Mouse (Mus musculus) liver, adult 2 months (tissue): Measurements from ENCODE around the gene Prdx6. TPM values are rescaled to one million over a fixed set of nuclear protein-coding genes. Genes with fewer than 3 reads are reported as not detected.

Experiments used
- DNase-seq: peaks from one replicate; pipeline ENCODE4 v3.0.0-alpha.2; 2011; ENCODE audit warnings: low read depth, low spot score; ENCODE audit errors: extremely low read depth
- H3K27ac ChIP-seq: fragments of 200-500 bp; replicated peaks from 2 replicates; pipeline ENCODE4 v1.5.1; 2012; ENCODE audit warnings: low read depth, mild to moderate bottlenecking, control low read depth, inconsistent platforms, low read length; ENCODE audit not compliant: insufficient read depth
- H3K27me3 ChIP-seq: fragments of 200-500 bp; 2 replicates; pipeline ENCODE4 v1.6.1; 2012; ENCODE audit warnings: mild to moderate bottlenecking, moderate library complexity, low read length, inconsistent platforms; ENCODE audit not compliant: control insufficient read depth, insufficient read depth
- H3K36me3 ChIP-seq: fragments of 200-500 bp; 2 replicates; pipeline ENCODE4 v1.6.1; 2012; ENCODE audit warnings: low read length, inconsistent platforms; ENCODE audit not compliant: control insufficient read depth, insufficient read depth
- H3K4me1 ChIP-seq: fragments of 200-500 bp; 2 replicates; pipeline ENCODE4 v1.6.1; 2011; ENCODE audit warnings: low read length; ENCODE audit not compliant: control insufficient read depth, insufficient read depth
- H3K4me3 ChIP-seq: fragments of 200-500 bp; 2 replicates; pipeline ENCODE4 v1.5.1; 2011; ENCODE audit warnings: low read depth, mild to moderate bottlenecking, control low read depth, low read length, moderate library complexity; ENCODE audit not compliant: insufficient read depth
- H3K79me2 ChIP-seq: fragments of 200-500 bp; 2 replicates; pipeline ENCODE4 v1.6.1; 2012; ENCODE audit warnings: inconsistent platforms, mild to moderate bottlenecking, low read length, moderate library complexity; ENCODE audit not compliant: control insufficient read depth, insufficient read depth
- H3K9ac ChIP-seq: fragments of 200-500 bp; 2 replicates; pipeline ENCODE4 v1.6.1; 2012; ENCODE audit warnings: low read depth, mild to moderate bottlenecking, control low read depth, inconsistent platforms, low read length
- CTCF ChIP-seq: fragments of 200-500 bp; IDR thresholded peaks from 2 replicates; pipeline ENCODE4 v1.5.1; 2011; ENCODE audit warnings: low read depth, low read length, control low read depth
- POLR2A ChIP-seq: fragments of 200-500 bp; IDR thresholded peaks from 2 replicates; pipeline ENCODE4 v1.6.1; 2011; ENCODE audit warnings: low read length, control low read depth; ENCODE audit not compliant: insufficient read depth; ENCODE audit errors: extremely low read depth
- WGBS: fragments of 180-500 bp; shearing (Covaris S2); methylation state at CpG from one replicate; pipeline ENCODE4 v1.1.7; 2018; 5-methylcytosine and 5-hydroxymethylcytosine counted together
- polyA plus RNA-seq: library from polyadenylated mRNA; depleted of rRNA; stranded (reverse); fragments of >200 nt; gene quantifications from 2 replicates; pipeline ENCODE4 v1.2.3, GENCODE M21; 2012; rRNA removed
- total RNA-seq: library from RNA; depleted of rRNA; stranded (reverse); fragments of >200 nt; gene quantifications from 2 replicates; pipeline ENCODE4 v1.2.3, GENCODE M21; 2014; rRNA removed

Prdx6 gene
- total RNA-seq (413 and 458 TPM in 2 replicates), polyA plus RNA-seq (221 and 315 TPM in 2 replicates)

DNA sequence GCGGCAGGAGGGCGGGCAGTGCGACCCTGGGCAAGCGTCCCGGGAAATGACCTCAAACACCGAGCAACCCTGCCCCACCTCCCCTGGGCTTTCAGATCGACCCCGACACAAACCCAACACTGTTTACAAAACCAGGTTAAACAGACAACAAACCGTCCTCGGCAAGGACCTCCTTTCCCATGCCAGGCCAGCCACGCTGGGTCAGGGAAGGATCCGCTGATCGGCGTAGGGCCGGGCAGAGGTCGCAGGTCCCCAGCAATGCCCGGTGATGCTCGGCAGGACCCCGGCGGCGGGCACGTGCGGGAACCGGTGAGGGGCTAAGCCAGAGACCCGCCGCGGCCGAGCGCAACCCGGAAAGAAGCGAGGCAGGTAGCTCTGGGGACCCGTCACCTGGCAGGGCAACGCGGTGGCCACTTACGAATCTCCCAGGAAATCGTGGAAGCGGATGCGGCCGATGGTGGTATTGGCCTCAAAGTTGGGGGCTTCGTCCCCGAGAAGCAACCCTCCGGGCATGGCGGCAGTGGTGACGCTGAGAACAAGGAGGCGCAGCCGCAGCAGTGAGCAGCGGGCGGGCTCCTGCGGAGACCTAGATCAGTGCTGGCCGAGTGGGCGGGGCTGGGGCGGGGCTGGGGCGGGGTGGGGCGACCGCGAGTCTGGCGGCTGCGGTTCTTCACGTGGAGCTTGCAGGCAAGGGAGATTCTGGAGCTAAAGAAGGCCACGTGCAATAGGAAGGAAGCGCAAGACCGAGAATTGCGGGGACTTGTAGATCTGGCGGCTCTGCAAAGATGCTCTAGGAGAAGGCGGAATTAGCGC, at the start of gene Prdx6:
TSS of gene Prdx6 (minus strand) at position 616 of the 813 bp plus-strand sequence.
- H3K4me1 ChIP-seq, result peaks cover 16% of the 10 kb centered on the region
- H3K36me3 ChIP-seq, result peaks cover 11% of the 10 kb centered on the region
- no peaks in the 10 kb centered on the region for H3K27me3 ChIP-seq
- H3K27ac ChIP-seq, result peak within 1 kb of the TSS; percentile 96
- under 1% methylated on average over 66 of the region's 66 CpGs for WGBS
- H3K79me2 ChIP-seq, result peaks cover 10% of the 10 kb centered on the region; the same call in 1 of the 2 replicates
- TF ChIP-seq CTCF, result no peak
- peak; percentile 96 for TF ChIP-seq POLR2A
- H3K9ac ChIP-seq, result peak within 1 kb of the TSS; percentile 80
- peak; percentile 96 for DNase-seq
- peak within 1 kb of the TSS; percentile 69 for H3K4me3 ChIP-seq

GRCm38 (mm10) chr1:161288256-161288655, 37.2 kb upstream of the Prdx6 start:
- Histone ChIP-seq H3K79me2 (no peaks in the 10 kb centered on the region), H3K4me1 (peaks cover 2% of the 10 kb centered on the region), H3K36me3 (no peaks in the 10 kb centered on the region), H3K27me3 (no peaks in the 10 kb centered on the region), H3K27ac (no peak overlapping the region), H3K4me3 (no peak overlapping the region), H3K9ac (no peak overlapping the region)
- WGBS, result 54% methylated on average over 12 of the region's 12 CpGs
- no peak for TF ChIP-seq CTCF
- no peak for TF ChIP-seq POLR2A
- no peak for DNase-seq

- DNase-seq, result peak; percentile 58
- whole genome bisulfite sequencing, result 21% methylated on average over 11 of the region's 11 CpGs
- Histone ChIP-seq H3K4me1 (peaks cover 2% of the 10 kb centered on the region), H3K79me2 (no peaks in the 10 kb centered on the region), H3K4me3 (no peak overlapping the region), H3K9ac (no peak overlapping the region), H3K36me3 (no peaks in the 10 kb centered on the region), H3K27me3 (no peaks in the 10 kb centered on the region), H3K27ac (no peak overlapping the region)
- TF ChIP-seq CTCF (peak; percentile 55), POLR2A (no peak)
These were observed 35.8 kb upstream of the Prdx6 start for GRCm38 (mm10) chr1:161286726-161287310.

DNA sequence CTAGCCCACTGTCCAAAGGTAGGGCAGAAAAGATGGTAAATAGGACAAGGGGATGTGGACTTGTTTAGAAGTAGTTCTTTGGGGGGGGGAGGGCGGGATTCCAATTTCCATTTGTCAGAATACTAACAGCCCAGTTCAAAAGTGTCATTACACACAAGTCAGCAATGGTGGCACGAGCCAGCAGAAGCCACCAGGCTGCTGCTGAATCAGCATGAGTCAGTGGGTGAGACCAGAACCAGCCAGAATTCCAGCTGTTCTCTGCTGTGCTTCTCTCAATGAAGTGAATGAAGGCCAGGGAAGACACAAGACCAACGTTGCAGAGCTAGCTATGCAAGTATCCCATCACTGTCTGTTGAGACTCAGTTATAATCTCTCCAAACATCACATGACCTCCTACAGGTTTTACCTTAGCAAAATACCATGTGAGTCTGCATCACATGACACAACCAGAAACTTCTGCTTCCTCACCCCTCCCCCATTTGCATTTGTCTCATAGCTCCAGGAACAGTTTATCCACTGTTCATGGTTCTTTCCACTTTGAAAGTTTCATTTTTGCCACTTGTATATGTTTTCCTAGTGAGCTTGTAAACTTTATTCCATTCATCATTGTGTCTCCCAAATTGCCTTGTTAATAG, 30.2 kb upstream of the Prdx6 start:
- TF ChIP-seq CTCF (no peak), POLR2A (no peak)
- H3K4me1 ChIP-seq, result no peaks in the 10 kb centered on the region
- H3K27me3 ChIP-seq, result no peaks in the 10 kb centered on the region
- H3K79me2 ChIP-seq, result no peaks in the 10 kb centered on the region
- no peaks in the 10 kb centered on the region for H3K36me3 ChIP-seq
- 78% methylated on average over 3 of the region's 3 CpGs for WGBS
- no peak for DNase-seq
- no peak overlapping the region for H3K9ac ChIP-seq
- no peak overlapping the region for H3K27ac ChIP-seq
- H3K4me3 ChIP-seq, result no peak overlapping the region

- H3K27me3 ChIP-seq, result no peaks in the 10 kb centered on the region
- peak; percentile 20 for DNase-seq
- TF ChIP-seq CTCF (no peak), POLR2A (no peak)
- no peak overlapping the region for H3K27ac ChIP-seq
- no peaks in the 10 kb centered on the region for H3K36me3 ChIP-seq
- 34% methylated on average over 6 of the region's 6 CpGs for WGBS
- no peaks in the 10 kb centered on the region for H3K4me1 ChIP-seq
- H3K4me3 ChIP-seq, result no peak overlapping the region
- no peaks in the 10 kb centered on the region for H3K79me2 ChIP-seq
- no peak overlapping the region for H3K9ac ChIP-seq
These were observed 28.4 kb upstream of the Prdx6 start for GRCm38 (mm10) chr1:161279244-161279908.
